Mouse (Mus musculus) hindbrain, embryonic 14.5 days (tissue): Measurements from ENCODE around the gene Wwox. TPM values are rescaled to one million over a fixed set of nuclear protein-coding genes. Genes with fewer than 3 reads are reported as not detected.

ENCODE experiments used
- ATAC-seq: fragments of 200-750 bp; cut with Nextera tagmentation; 2 replicates; pipeline ENCODE4 v1.8.0; 2017; ENCODE audit warnings: moderate number of reproducible peaks, mild to moderate bottlenecking, moderate TSS enrichment, moderate library complexity; ENCODE audit not compliant: low FRiP score
- DNase-seq: peaks from one replicate; pipeline ENCODE4 v3.0.0-alpha.2; 2015; ENCODE audit warnings: low spot score
- H3K27ac ChIP-seq: fragments of 300-500 bp; sonication (generic); 2 replicates; pipeline ENCODE4 v1.5.1; 2014; ENCODE audit warnings: mild to moderate bottlenecking, moderate library complexity
- H3K27me3 ChIP-seq: fragments of 300-500 bp; sonication (generic); 2 replicates; pipeline ENCODE4 v1.6.1; 2014; ENCODE audit warnings: mild to moderate bottlenecking, low read length, mixed read lengths; ENCODE audit not compliant: control insufficient read depth, insufficient read depth
- H3K36me3 ChIP-seq: fragments of 300-500 bp; sonication (generic); replicated peaks from 2 replicates; pipeline ENCODE4 v1.6.1; 2014; ENCODE audit not compliant: control insufficient read depth, insufficient read depth
- H3K4me1 ChIP-seq: fragments of 300-500 bp; sonication (generic); replicated peaks from 2 replicates; pipeline ENCODE4 v1.6.1; 2014; ENCODE audit warnings: antibody characterized with exemption, low read length, mixed read lengths; ENCODE audit not compliant: control insufficient read depth, insufficient read depth
- H3K4me2 ChIP-seq: fragments of 300-500 bp; sonication (generic); replicated peaks from 2 replicates; pipeline ENCODE4 v1.6.1; 2014; ENCODE audit warnings: mild to moderate bottlenecking, moderate library complexity
- H3K4me3 ChIP-seq: fragments of 300-500 bp; sonication (generic); replicated peaks from 2 replicates; pipeline ENCODE4 v1.5.1; 2014; ENCODE audit warnings: mild to moderate bottlenecking, low read length
- H3K9ac ChIP-seq: fragments of 300-500 bp; sonication (generic); 2 replicates; pipeline ENCODE4 v1.6.1; 2014
- H3K9me3 ChIP-seq: fragments of 300-500 bp; sonication (generic); 2 replicates; pipeline ENCODE4 v1.6.1; 2016; ENCODE audit warnings: low read length; ENCODE audit not compliant: control insufficient read depth
- WGBS: fragments of 180-500 bp; shearing (Covaris S2); extraction: QIAGEN DNeasy Blood & Tissue Kit; methylation state at CpG from one replicate; pipeline ENCODE4 v1.1.7; 2014; 5-methylcytosine and 5-hydroxymethylcytosine counted together
- polyA plus RNA-seq: library from polyadenylated mRNA; unstranded; fragments of >200 nt; fragmentation: Nextera tagmentation; extraction: Ambion mirVana; gene quantifications from 2 replicates; pipeline ENCODE4 v1.2.1, GENCODE M21; 2014

The Wwox gene
- polyA plus RNA-seq, 1 experiment from 2014 or later = 12.7 TPM

DNA sequence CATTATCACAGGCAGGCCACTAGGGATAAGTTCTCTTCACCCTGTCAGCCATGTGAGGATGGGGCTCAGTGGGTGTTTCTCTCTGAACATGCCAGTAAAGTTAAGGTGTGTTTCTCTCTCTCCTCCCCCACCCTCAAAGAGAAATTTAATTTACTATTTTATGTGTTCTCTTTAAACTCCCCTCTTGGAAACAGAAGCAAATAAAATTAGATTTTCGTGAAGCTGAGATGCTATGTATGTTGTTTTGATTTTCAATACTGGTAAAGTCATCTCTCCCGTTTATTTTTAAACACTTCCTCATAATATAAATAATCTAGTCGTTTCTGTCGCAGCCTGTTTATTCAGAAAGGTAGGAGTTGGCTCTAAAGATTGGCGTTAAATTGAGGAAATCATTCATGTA is 196.9 kb downstream of the Wwox start:
- H3K4me3 ChIP-seq = no peak overlapping the region
- ATAC-seq = no peak
- peaks cover 4% of the 10 kb centered on the region; the same call in 1 of the 2 replicates for H3K4me1 ChIP-seq
- no peak overlapping the region for H3K27ac ChIP-seq
- WGBS = 75% methylated on average over 5 of the region's 5 CpGs
- no peak overlapping the region for H3K4me2 ChIP-seq
- no peak for DNase-seq
- H3K36me3 ChIP-seq = no peaks in the 10 kb centered on the region
- no peaks in the 10 kb centered on the region for H3K27me3 ChIP-seq
- H3K9ac ChIP-seq = no peak overlapping the region
- no peaks in the 10 kb centered on the region for H3K9me3 ChIP-seq

DNA sequence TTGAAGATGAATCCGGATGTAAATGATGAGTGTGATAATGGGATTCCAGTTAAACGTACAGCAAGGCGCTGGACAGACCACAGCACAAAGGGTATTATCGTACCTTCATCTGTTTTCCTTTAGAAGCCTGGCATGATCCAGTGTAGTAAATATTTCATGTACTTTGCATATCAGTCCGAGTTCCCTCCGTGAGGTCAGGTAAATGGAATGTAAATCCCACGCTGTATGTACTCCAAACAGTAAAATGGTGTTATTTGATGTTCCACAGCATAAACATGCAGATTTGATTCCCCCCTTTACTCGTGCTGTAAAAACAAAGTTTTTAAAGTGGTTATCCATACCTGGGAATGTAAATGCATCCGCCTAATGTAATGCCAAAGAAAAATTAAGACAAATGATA is 202.4 kb downstream of the Wwox start:
- Histone ChIP-seq H3K9me3 (no peaks in the 10 kb centered on the region), H3K27me3 (no peaks in the 10 kb centered on the region), H3K4me1 (peaks cover 4% of the 10 kb centered on the region; the same call in 1 of the 2 replicates), H3K4me2 (no peak overlapping the region), H3K27ac (no peak overlapping the region), H3K4me3 (no peak overlapping the region), H3K9ac (no peak overlapping the region), H3K36me3 (no peaks in the 10 kb centered on the region)
- DNase-seq (no peak), ATAC-seq (no peak)
- 68% methylated on average over 9 of the region's 9 CpGs for WGBS

GRCm38 (mm10) chr8:114650789-114651188 is 211.3 kb downstream of the Wwox start:
- no peak for DNase-seq
- no peak overlapping the region for H3K9ac ChIP-seq
- H3K27ac ChIP-seq = no peak overlapping the region
- H3K4me2 ChIP-seq = no peak overlapping the region
- no peaks in the 10 kb centered on the region for H3K9me3 ChIP-seq
- WGBS = 73% methylated on average over 14 of the region's 14 CpGs
- H3K4me3 ChIP-seq = no peak overlapping the region
- H3K36me3 ChIP-seq = no peaks in the 10 kb centered on the region
- no peaks in the 10 kb centered on the region for H3K4me1 ChIP-seq
- no peaks in the 10 kb centered on the region for H3K27me3 ChIP-seq
- no peak for ATAC-seq

- Histone ChIP-seq H3K27ac (no peak overlapping the region), H3K9ac (no peak overlapping the region), H3K9me3 (no peaks in the 10 kb centered on the region), H3K27me3 (no peaks in the 10 kb centered on the region), H3K4me2 (no peak overlapping the region), H3K4me3 (no peak overlapping the region), H3K36me3 (no peaks in the 10 kb centered on the region), H3K4me1 (no peaks in the 10 kb centered on the region)
- DNase-seq (no peak), ATAC-seq (no peak)
- WGBS = 70% methylated on average over 4 of the region's 4 CpGs
These were observed 218.3 kb downstream of the Wwox start for GRCm38 (mm10) chr8:114657789-114658188.

- no peaks in the 10 kb centered on the region for H3K9me3 ChIP-seq
- no peak for ATAC-seq
- H3K36me3 ChIP-seq = no peaks in the 10 kb centered on the region
- DNase-seq = no peak
- no peak overlapping the region for H3K4me3 ChIP-seq
- H3K27me3 ChIP-seq = no peaks in the 10 kb centered on the region
- H3K4me2 ChIP-seq = no peak overlapping the region
- no peak overlapping the region for H3K27ac ChIP-seq
- no peaks in the 10 kb centered on the region for H3K4me1 ChIP-seq
- 51% methylated on average over 4 of the region's 4 CpGs for WGBS
- no peak overlapping the region for H3K9ac ChIP-seq
These were observed 219.0 kb downstream of the Wwox start for GRCm38 (mm10) chr8:114658475-114658874.

DNA sequence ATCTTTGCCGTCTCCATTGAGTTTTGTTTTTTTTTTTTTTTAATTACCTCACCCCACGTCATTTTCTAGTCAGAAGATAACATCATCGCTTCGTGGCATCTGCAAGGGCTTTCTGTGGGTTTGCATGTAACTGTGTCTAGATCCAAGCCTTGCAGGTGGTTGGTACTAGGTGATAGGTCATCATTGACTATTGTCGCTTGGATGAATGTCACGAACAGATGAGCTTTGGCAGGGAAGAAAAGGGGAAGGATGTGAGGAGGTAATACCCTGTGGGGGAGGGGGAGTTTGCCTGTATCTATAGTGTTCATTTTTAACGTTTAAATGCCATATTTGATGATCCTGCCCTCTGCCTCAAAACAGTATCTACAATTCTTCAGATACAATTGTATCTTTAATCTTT is 223.6 kb downstream of the Wwox start:
- H3K9me3 ChIP-seq = no peaks in the 10 kb centered on the region
- DNase-seq (no peak), ATAC-seq (no peak)
- WGBS = 79% methylated on average over 7 of the region's 7 CpGs
- no peak overlapping the region for H3K4me3 ChIP-seq
- no peaks in the 10 kb centered on the region for H3K36me3 ChIP-seq
- H3K27me3 ChIP-seq = no peaks in the 10 kb centered on the region
- H3K27ac ChIP-seq = no peak overlapping the region
- H3K9ac ChIP-seq = no peak overlapping the region
- no peak overlapping the region for H3K4me2 ChIP-seq
- H3K4me1 ChIP-seq = no peaks in the 10 kb centered on the region

GRCm38 (mm10) chr8:114665521-114665920 is 226.1 kb downstream of the Wwox start:
- H3K27ac ChIP-seq = no peak overlapping the region
- no peaks in the 10 kb centered on the region for H3K27me3 ChIP-seq
- H3K9ac ChIP-seq = no peak overlapping the region
- no peak for ATAC-seq
- H3K4me2 ChIP-seq = no peak overlapping the region
- H3K36me3 ChIP-seq = no peaks in the 10 kb centered on the region
- no peak overlapping the region for H3K4me3 ChIP-seq
- DNase-seq = no peak
- no peaks in the 10 kb centered on the region for H3K4me1 ChIP-seq
- 60% methylated on average over 6 of the region's 6 CpGs for WGBS
- H3K9me3 ChIP-seq = no peaks in the 10 kb centered on the region

GRCm38 (mm10) chr8:114670801-114671200 is 231.3 kb downstream of the Wwox start:
- WGBS = 71% methylated on average over 6 of the region's 6 CpGs

GRCm38 (mm10) chr8:114671237-114671674 is 231.8 kb downstream of the Wwox start:
- Histone ChIP-seq H3K4me1 (no peaks in the 10 kb centered on the region), H3K4me3 (no peak overlapping the region), H3K9ac (no peak overlapping the region), H3K27me3 (no peaks in the 10 kb centered on the region), H3K27ac (no peak overlapping the region), H3K9me3 (no peaks in the 10 kb centered on the region), H3K4me2 (no peak overlapping the region), H3K36me3 (no peaks in the 10 kb centered on the region)
- ATAC-seq (no peak), DNase-seq (no peak)
- WGBS = 74% methylated on average over 9 of the region's 9 CpGs

More at GRCm38 (mm10) chr8:114670801-114671200, 231.3 kb downstream of the Wwox start:
- Histone ChIP-seq H3K4me3 (no peak overlapping the region), H3K27ac (no peak overlapping the region), H3K9me3 (no peaks in the 10 kb centered on the region), H3K27me3 (no peaks in the 10 kb centered on the region), H3K4me2 (no peak overlapping the region), H3K36me3 (no peaks in the 10 kb centered on the region), H3K4me1 (no peaks in the 10 kb centered on the region), H3K9ac (no peak overlapping the region)
- ATAC-seq (no peak), DNase-seq (no peak)

- Histone ChIP-seq H3K9ac (no peak overlapping the region), H3K27me3 (no peaks in the 10 kb centered on the region), H3K36me3 (no peaks in the 10 kb centered on the region), H3K4me2 (no peak overlapping the region), H3K4me1 (no peaks in the 10 kb centered on the region), H3K4me3 (no peak overlapping the region), H3K9me3 (no peaks in the 10 kb centered on the region), H3K27ac (no peak overlapping the region)
- DNase-seq (no peak), ATAC-seq (no peak)
- WGBS = 91% methylated on average over 3 of the region's 3 CpGs
These were observed 234.0 kb downstream of the Wwox start for GRCm38 (mm10) chr8:114673416-114673815.
